Mouse (Mus musculus) ES-CJ7 (cell line): ENCODE data around the gene Gm21885.

Experiments used
- DNase-seq: peaks from one replicate; pipeline ENCODE4 v3.0.0; 2011; ENCODE audit warnings: low read depth, low spot score

Gene Gm21885

GRCm38 (mm10) chr11:94318056-94318455, 36.4 kb downstream of the Gm21885 start:
- no peak for DNase-seq

GRCm38 (mm10) chr11:94320969-94321930, 39.6 kb downstream of the Gm21885 start:
- no peak for DNase-seq

- DNase-seq, result peak; percentile 90
Measured at GRCm38 (mm10) chr11:94321931-94322400, 40.3 kb downstream of the Gm21885 start, which contains the start of gene Luc7l3. Gene Luc7l3, minus strand, starts transcription at chr11:94321988.

GRCm38 (mm10) chr11:94322636-94323035, 41.0 kb downstream of the Gm21885 start:
- DNase-seq, result peak; percentile 40

- DNase-seq, result no peak
Measured at GRCm38 (mm10) chr11:94323271-94323925, 41.7 kb downstream of the Gm21885 start.

- no peak for DNase-seq
Measured at GRCm38 (mm10) chr11:94324618-94325017, 42.9 kb downstream of the Gm21885 start.

- DNase-seq, result no peak
Measured at GRCm38 (mm10) chr11:94326961-94327411, 45.3 kb downstream of the Gm21885 start.

GRCm38 (mm10) chr11:94327693-94328643, 46.3 kb downstream of the Gm21885 start, which contains the start of gene Ankrd40:
Gene Ankrd40, plus strand, starts transcription at chr11:94328001.
- DNase-seq, result peak; percentile 94

GRCm38 (mm10) chr11:94328644-94329025, 47.0 kb downstream of the Gm21885 start:
- DNase-seq, result no peak

- peak; percentile 69 for DNase-seq
Measured at GRCm38 (mm10) chr11:94329270-94329891, 47.7 kb downstream of the Gm21885 start.

GRCm38 (mm10) chr11:94330211-94330610, 48.5 kb downstream of the Gm21885 start:
- DNase-seq, result no peak

- no peak for DNase-seq
Measured at GRCm38 (mm10) chr11:94332726-94333125, 51.1 kb downstream of the Gm21885 start.

- no peak for DNase-seq
Measured at GRCm38 (mm10) chr11:94334386-94334968, 52.8 kb downstream of the Gm21885 start.
